Mouse (Mus musculus): ENCODE results near the gene Prcd. TPM values are rescaled to one million over a fixed set of nuclear protein-coding genes. Genes with fewer than 3 reads are reported as not detected.
"Not testable (repeated sequence)": the region's sequence is repeated elsewhere in the genome, so short reads cannot be mapped to it uniquely, and the experiment has no call there.

Gene Prcd
- polyA plus RNA-seq, 1 experiment from 2014 or later = 16.4 TPM

GRCm38 (mm10) chr11:116665289-116665688, 12.0 kb downstream of the Prcd start:
- H3K4me3 ChIP-seq (ENCODE audit: low read depth, low read length) = no peak overlapping the region
- H3K27ac ChIP-seq (ENCODE audit: low read length) = no peak overlapping the region
- H3K36me3 ChIP-seq (ENCODE audit: insufficient read depth, low read length) = no peaks in the 10 kb centered on the region
- H3K4me1 ChIP-seq (ENCODE audit: insufficient read depth, low read depth, low read length) = peaks cover 20% of the 10 kb centered on the region
- H3K9me3 ChIP-seq (ENCODE audit: low read length) = no peaks in the 10 kb centered on the region
- H3K9ac ChIP-seq (replicated peaks; ENCODE audit: low read depth) = no peak overlapping the region
- no peaks in the 10 kb centered on the region for H3K27me3 ChIP-seq (replicated peaks; ENCODE audit: insufficient read depth, low read length)
- H3K4me2 ChIP-seq (replicated peaks; ENCODE audit: low read depth, low read length) = no peak overlapping the region
- TF ChIP-seq CTCF (IDR thresholded peaks at IDR 0.05) (no peak), EP300 (IDR thresholded peaks at IDR 0.05) (no peak)
- DNase-seq (ENCODE audit: low spot score) (no peak), ATAC-seq (no peak)
- 63% methylated on average over 10 of the region's 10 CpGs for WGBS

GRCm38 (mm10) chr11:116666566-116666965, 13.2 kb downstream of the Prcd start:
- 0 out of 2 replicates have a peak overlapping the region, but pooled peaks have one; percentile 1 for H3K27ac ChIP-seq (ENCODE audit: low read length)
- no peak overlapping the region for H3K9ac ChIP-seq (replicated peaks; ENCODE audit: low read depth)
- WGBS = 15% methylated on average over 9 of the region's 9 CpGs
- no peaks in the 10 kb centered on the region for H3K27me3 ChIP-seq (replicated peaks; ENCODE audit: insufficient read depth, low read length)
- H3K36me3 ChIP-seq (ENCODE audit: insufficient read depth, low read length) = no peaks in the 10 kb centered on the region
- H3K4me3 ChIP-seq (ENCODE audit: low read depth, low read length) = no peak overlapping the region
- H3K9me3 ChIP-seq (ENCODE audit: low read length) = no peaks in the 10 kb centered on the region
- no peak overlapping the region for H3K4me2 ChIP-seq (replicated peaks; ENCODE audit: low read depth, low read length)
- no peak for TF ChIP-seq CTCF (IDR thresholded peaks at IDR 0.05)
- TF ChIP-seq EP300 (IDR thresholded peaks at IDR 0.05) = peak; percentile 87
- peaks cover 13% of the 10 kb centered on the region for H3K4me1 ChIP-seq (ENCODE audit: insufficient read depth, low read depth, low read length)
- peak; percentile 96 for DNase-seq (ENCODE audit: low spot score)
- peak; percentile 60 for ATAC-seq

GRCm38 (mm10) chr11:116667012-116667411, 13.7 kb downstream of the Prcd start:
- H3K4me2 ChIP-seq (replicated peaks; ENCODE audit: low read depth, low read length); DNase-seq (ENCODE audit: low spot score); H3K4me1 ChIP-seq (ENCODE audit: insufficient read depth, low read depth, low read length); H3K9ac ChIP-seq (replicated peaks; ENCODE audit: low read depth); H3K9me3 ChIP-seq (ENCODE audit: low read length); ATAC-seq; H3K36me3 ChIP-seq (ENCODE audit: insufficient read depth, low read length); H3K4me3 ChIP-seq (ENCODE audit: low read depth, low read length); H3K27me3 ChIP-seq (replicated peaks; ENCODE audit: insufficient read depth, low read length); H3K27ac ChIP-seq (ENCODE audit: low read length): not testable (repeated sequence)
- 63% methylated on average over 3 of the region's 5 CpGs for WGBS

- no peaks in the 10 kb centered on the region for H3K27me3 ChIP-seq (replicated peaks; ENCODE audit: insufficient read depth, low read length)
- H3K4me1 ChIP-seq (ENCODE audit: insufficient read depth, low read depth, low read length) = peaks cover 4% of the 10 kb centered on the region
- H3K4me2 ChIP-seq (replicated peaks; ENCODE audit: low read depth, low read length) = no peak overlapping the region
- no peak for TF ChIP-seq CTCF (IDR thresholded peaks at IDR 0.05)
- TF ChIP-seq EP300 (IDR thresholded peaks at IDR 0.05) = no peak
- H3K36me3 ChIP-seq (ENCODE audit: insufficient read depth, low read length) = no peaks in the 10 kb centered on the region
- H3K4me3 ChIP-seq (ENCODE audit: low read depth, low read length) = no peak overlapping the region
- no peak overlapping the region for H3K27ac ChIP-seq (ENCODE audit: low read length)
- 56% methylated on average over 8 of the region's 8 CpGs for WGBS
- no peak overlapping the region for H3K9ac ChIP-seq (replicated peaks; ENCODE audit: low read depth)
- ATAC-seq (no peak), DNase-seq (ENCODE audit: low spot score) (no peak)
- H3K9me3 ChIP-seq (ENCODE audit: low read length) = no peaks in the 10 kb centered on the region
These were observed 14.6 kb downstream of the Prcd start for GRCm38 (mm10) chr11:116667930-116668329.

GRCm38 (mm10) chr11:116668381-116668825, 15.1 kb downstream of the Prcd start:
- Histone ChIP-seq H3K36me3 (ENCODE audit: insufficient read depth, low read length) (no peaks in the 10 kb centered on the region), H3K9ac (replicated peaks; ENCODE audit: low read depth) (no peak overlapping the region), H3K27ac (ENCODE audit: low read length) (no peak overlapping the region), H3K4me2 (replicated peaks; ENCODE audit: low read depth, low read length) (no peak overlapping the region), H3K4me3 (ENCODE audit: low read depth, low read length) (no peak overlapping the region), H3K4me1 (ENCODE audit: insufficient read depth, low read depth, low read length) (peaks cover 3% of the 10 kb centered on the region; the same call in 1 of the 2 replicates), H3K27me3 (replicated peaks; ENCODE audit: insufficient read depth, low read length) (no peaks in the 10 kb centered on the region), H3K9me3 (ENCODE audit: low read length) (no peaks in the 10 kb centered on the region)
- TF ChIP-seq CTCF (IDR thresholded peaks at IDR 0.05) (no peak), EP300 (IDR thresholded peaks at IDR 0.05) (no peak)
- WGBS = 47% methylated on average over 10 of the region's 10 CpGs
- DNase-seq (ENCODE audit: low spot score) (no peak), ATAC-seq (no peak)

- Histone ChIP-seq H3K4me3 (ENCODE audit: low read depth, low read length) (no peak overlapping the region), H3K9me3 (ENCODE audit: low read length) (no peaks in the 10 kb centered on the region), H3K27me3 (replicated peaks; ENCODE audit: insufficient read depth, low read length) (no peaks in the 10 kb centered on the region), H3K4me2 (replicated peaks; ENCODE audit: low read depth, low read length) (no peak overlapping the region), H3K27ac (ENCODE audit: low read length) (no peak overlapping the region), H3K9ac (replicated peaks; ENCODE audit: low read depth) (no peak overlapping the region), H3K4me1 (ENCODE audit: insufficient read depth, low read depth, low read length) (peaks cover 3% of the 10 kb centered on the region; the same call in 1 of the 2 replicates), H3K36me3 (ENCODE audit: insufficient read depth, low read length) (0 out of 2 replicates have a peak, but pooled peaks cover 3% of the 10 kb centered on the region)
- DNase-seq (ENCODE audit: low spot score) (no peak), ATAC-seq (no peak)
- TF ChIP-seq CTCF (IDR thresholded peaks at IDR 0.05) (peak; percentile 50), EP300 (IDR thresholded peaks at IDR 0.05) (no peak)
- 41% methylated on average over 7 of the region's 7 CpGs for WGBS
These were observed 15.5 kb downstream of the Prcd start for GRCm38 (mm10) chr11:116668839-116669238.

- Histone ChIP-seq H3K4me1 (ENCODE audit: insufficient read depth, low read depth, low read length) (peaks cover 3% of the 10 kb centered on the region; the same call in 1 of the 2 replicates), H3K4me2 (replicated peaks; ENCODE audit: low read depth, low read length) (no peak overlapping the region), H3K9ac (replicated peaks; ENCODE audit: low read depth) (no peak overlapping the region), H3K4me3 (ENCODE audit: low read depth, low read length) (no peak overlapping the region), H3K36me3 (ENCODE audit: insufficient read depth, low read length) (0 out of 2 replicates have a peak, but pooled peaks cover 8% of the 10 kb centered on the region), H3K27ac (ENCODE audit: low read length) (no peak overlapping the region), H3K27me3 (replicated peaks; ENCODE audit: insufficient read depth, low read length) (no peaks in the 10 kb centered on the region), H3K9me3 (ENCODE audit: low read length) (no peaks in the 10 kb centered on the region)
- TF ChIP-seq CTCF (IDR thresholded peaks at IDR 0.05) (no peak), EP300 (IDR thresholded peaks at IDR 0.05) (no peak)
- 25% methylated on average over 5 of the region's 5 CpGs for WGBS
- DNase-seq (ENCODE audit: low spot score) (no peak), ATAC-seq (no peak)
These were observed 16.0 kb downstream of the Prcd start for GRCm38 (mm10) chr11:116669316-116669715.
